Mouse (Mus musculus): ENCODE results near the gene Hcn3. TPM values are rescaled to one million over a fixed set of nuclear protein-coding genes. Genes with fewer than 3 reads are reported as not detected.

Gene Hcn3
- 7.3 and 9.1 TPM in 2 replicates for polyA plus RNA-seq (2016; fragmentation: Nextera tagmentation; extraction: Ambion mirVana)

DNA sequence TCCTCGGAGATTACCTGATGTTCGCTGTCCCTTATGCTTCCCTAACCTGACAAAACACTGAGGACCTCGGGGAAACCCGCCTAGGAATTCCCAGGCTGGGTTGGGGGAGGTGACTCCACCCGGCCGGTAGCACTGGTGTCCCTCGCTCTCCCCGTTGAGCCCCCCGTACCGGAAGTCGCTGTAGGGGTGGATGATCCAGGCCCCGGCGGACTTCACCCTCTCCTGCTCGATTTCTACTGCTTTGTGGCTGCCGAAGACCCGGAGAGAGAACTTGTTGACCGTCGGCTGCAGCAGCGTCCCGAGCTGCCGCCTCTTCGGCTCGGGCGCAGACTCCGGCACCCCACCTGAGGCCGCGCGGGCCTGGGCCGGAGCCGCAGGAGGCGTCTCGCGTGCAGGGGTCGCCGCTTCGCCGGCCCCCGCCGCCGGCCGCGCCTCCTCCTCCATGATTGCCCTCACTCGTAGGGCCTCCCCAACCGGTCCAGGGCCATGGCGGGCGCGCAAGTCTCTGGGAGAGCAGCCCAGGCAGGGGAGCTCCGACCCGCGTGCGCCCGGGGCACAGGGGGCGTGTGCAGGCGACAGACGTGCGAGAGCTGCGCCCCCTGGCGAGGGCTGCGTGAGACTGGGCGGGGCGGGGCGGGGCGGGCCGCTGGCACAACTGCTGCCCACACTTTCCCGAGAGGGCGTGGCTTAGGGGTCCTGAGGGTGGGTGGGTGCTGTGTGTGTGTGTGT lies at the start of gene Hcn3:
TSS of gene Hcn3 (minus strand) at position 581 of the 729 bp plus-strand sequence.
- H3K36me3 ChIP-seq: no peaks in the 10 kb centered on the region
- H3K27me3 ChIP-seq (ENCODE audit: insufficient read depth, poor library complexity, severe bottlenecking): peaks cover 14% of the 10 kb centered on the region
- peak within 1 kb of the TSS; percentile 80 for H3K4me3 ChIP-seq
- peak within 1 kb of the TSS; percentile 84 for H3K27ac ChIP-seq
- peak; percentile 79 for DNase-seq (ENCODE audit: low spot score)
- H3K4me1 ChIP-seq (replicated peaks): peaks cover 35% of the 10 kb centered on the region
- under 1% methylated on average over 66 of the region's 66 CpGs for WGBS
- no peaks in the 10 kb centered on the region for H3K9me3 ChIP-seq

DNA sequence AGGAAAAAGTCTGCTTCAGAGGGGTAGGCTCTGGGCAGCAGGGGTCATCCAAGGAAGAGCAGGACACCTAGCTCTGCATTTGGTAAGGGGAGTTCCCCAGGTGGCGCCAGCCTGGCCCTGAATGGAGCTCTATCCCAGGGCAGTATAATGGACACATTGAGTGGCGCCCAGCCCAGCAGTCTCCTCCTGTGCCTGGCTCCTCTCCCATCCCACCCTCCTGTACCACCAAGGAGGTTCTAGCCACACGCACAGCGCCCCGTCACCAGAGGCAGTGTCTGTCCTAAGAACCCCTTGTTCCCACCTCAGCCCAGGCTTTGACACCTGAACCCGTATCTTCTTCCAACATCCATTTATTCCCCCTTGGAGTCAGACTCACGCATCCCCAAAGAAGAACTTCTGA lies 49.7 kb upstream of the Hcn3 start:
- no peaks in the 10 kb centered on the region for H3K9me3 ChIP-seq
- no peaks in the 10 kb centered on the region for H3K27me3 ChIP-seq (ENCODE audit: insufficient read depth, poor library complexity, severe bottlenecking)
- H3K4me3 ChIP-seq: no peak overlapping the region
- H3K4me1 ChIP-seq (replicated peaks): peaks cover 20% of the 10 kb centered on the region
- 90% methylated on average over 7 of the region's 7 CpGs for WGBS
- H3K27ac ChIP-seq: no peak overlapping the region
- H3K36me3 ChIP-seq: peaks cover 66% of the 10 kb centered on the region
- DNase-seq (ENCODE audit: low spot score): no peak

DNA sequence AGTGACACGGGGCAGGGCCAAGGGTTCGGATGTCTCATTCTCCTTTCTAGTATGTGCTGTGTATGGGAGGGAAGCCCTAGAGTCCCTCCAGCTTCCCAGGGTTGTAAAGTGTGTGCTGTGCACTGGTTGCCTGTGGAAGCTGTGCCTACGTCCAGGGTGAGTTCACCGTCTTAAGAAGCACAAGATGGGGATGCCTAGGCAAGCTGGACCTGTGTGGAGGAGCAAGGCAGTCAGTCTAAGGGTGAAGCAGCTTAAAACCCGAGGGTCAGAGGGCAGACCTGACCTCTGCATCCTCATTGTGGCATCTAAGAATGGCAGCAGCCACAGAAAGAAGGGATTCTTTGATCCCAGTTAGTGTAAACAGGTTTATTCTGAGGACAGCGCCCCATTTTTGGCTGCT lies 48.7 kb upstream of the Hcn3 start:
- Histone ChIP-seq H3K4me1 (replicated peaks) (peaks cover 14% of the 10 kb centered on the region), H3K4me3 (no peak overlapping the region), H3K36me3 (peaks cover 72% of the 10 kb centered on the region), H3K9me3 (no peaks in the 10 kb centered on the region), H3K27ac (no peak overlapping the region), H3K27me3 (ENCODE audit: insufficient read depth, poor library complexity, severe bottlenecking) (no peaks in the 10 kb centered on the region)
- DNase-seq (ENCODE audit: low spot score): no peak
- 91% methylated on average over 6 of the region's 6 CpGs for WGBS

DNA sequence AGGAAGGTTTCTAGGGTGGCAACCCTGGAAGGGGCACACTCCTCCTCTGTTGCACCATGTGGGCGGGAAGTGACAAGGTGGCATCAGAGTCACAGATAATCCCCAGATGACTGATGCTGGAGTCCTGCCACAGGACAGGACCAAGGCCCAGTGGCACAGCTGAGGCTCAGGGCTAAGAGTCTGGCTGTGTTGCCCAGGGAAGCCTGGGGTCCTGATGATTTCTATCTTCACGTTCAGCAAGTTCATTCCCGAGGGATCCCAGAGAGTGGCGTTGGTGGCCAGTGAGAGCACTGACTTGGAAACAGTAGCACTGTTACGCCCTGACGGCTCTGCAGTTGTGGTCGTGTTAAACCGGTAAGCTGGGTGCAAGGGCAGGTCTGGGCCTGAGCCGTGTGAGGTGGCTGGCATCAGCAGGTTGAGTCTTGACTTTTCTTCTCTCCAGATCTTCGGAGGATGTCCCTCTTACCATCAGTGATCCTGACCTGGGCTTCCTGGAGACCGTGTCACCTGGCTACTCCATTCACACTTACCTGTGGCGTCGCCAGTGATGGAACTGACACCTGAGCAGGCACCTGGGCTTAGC lies 48.2 kb upstream of the Hcn3 start:
- Histone ChIP-seq H3K9me3 (no peaks in the 10 kb centered on the region), H3K27ac (no peak overlapping the region), H3K27me3 (ENCODE audit: insufficient read depth, poor library complexity, severe bottlenecking) (no peaks in the 10 kb centered on the region), H3K36me3 (peaks cover 72% of the 10 kb centered on the region), H3K4me1 (replicated peaks) (peaks cover 16% of the 10 kb centered on the region), H3K4me3 (no peak overlapping the region)
- DNase-seq (ENCODE audit: low spot score): no peak
- WGBS: 95% methylated on average over 13 of the region's 13 CpGs

DNA sequence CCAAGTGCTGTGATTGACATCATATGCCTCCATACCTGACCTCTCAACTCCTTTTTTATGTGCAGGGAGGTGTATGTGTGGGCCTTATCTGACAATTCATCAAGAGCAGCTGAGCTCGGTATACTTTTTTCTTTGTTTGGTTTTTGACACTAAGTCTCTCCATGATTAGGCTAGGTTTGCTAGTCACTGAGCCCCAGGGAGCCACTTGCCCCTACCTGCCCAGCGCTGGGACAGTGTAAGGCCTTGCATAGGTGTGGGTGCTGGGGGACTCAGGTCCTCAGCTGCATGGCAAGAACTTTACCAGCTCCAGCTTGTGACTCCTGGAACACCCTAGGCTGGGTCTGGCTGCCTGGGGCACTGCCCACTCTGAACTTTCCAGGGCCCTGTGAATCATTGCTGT lies 46.7 kb upstream of the Hcn3 start:
- WGBS: 89% methylated on average over 2 of the region's 2 CpGs

GRCm38 (mm10) chr3:89206079-89206478 lies 46.1 kb upstream of the Hcn3 start:
- no peak for DNase-seq (ENCODE audit: low spot score)
- peaks cover 9% of the 10 kb centered on the region for H3K4me1 ChIP-seq (replicated peaks)
- no peaks in the 10 kb centered on the region for H3K27me3 ChIP-seq (ENCODE audit: insufficient read depth, poor library complexity, severe bottlenecking)
- H3K36me3 ChIP-seq: peaks cover 70% of the 10 kb centered on the region
- no peak overlapping the region for H3K27ac ChIP-seq
- 94% methylated on average over 7 of the region's 7 CpGs for WGBS
- no peak overlapping the region for H3K4me3 ChIP-seq
- no peaks in the 10 kb centered on the region for H3K9me3 ChIP-seq

More for the DNA sequence above, 46.7 kb upstream of the Hcn3 start:
- peaks cover 72% of the 10 kb centered on the region for H3K36me3 ChIP-seq
- peaks cover 9% of the 10 kb centered on the region for H3K4me1 ChIP-seq (replicated peaks)
- no peak for DNase-seq (ENCODE audit: low spot score)
- no peaks in the 10 kb centered on the region for H3K27me3 ChIP-seq (ENCODE audit: insufficient read depth, poor library complexity, severe bottlenecking)
- H3K4me3 ChIP-seq: no peak overlapping the region
- H3K9me3 ChIP-seq: no peaks in the 10 kb centered on the region
- no peak overlapping the region for H3K27ac ChIP-seq

GRCm38 (mm10) chr3:89203142-89203514 lies 43.1 kb upstream of the Hcn3 start:
- Histone ChIP-seq H3K4me1 (replicated peaks) (peaks cover 9% of the 10 kb centered on the region), H3K4me3 (peak overlapping the region; percentile 67), H3K36me3 (peaks cover 40% of the 10 kb centered on the region), H3K27ac (peak overlapping the region; percentile 80), H3K27me3 (ENCODE audit: insufficient read depth, poor library complexity, severe bottlenecking) (no peaks in the 10 kb centered on the region), H3K9me3 (no peaks in the 10 kb centered on the region)
- 42% methylated on average over 5 of the region's 5 CpGs for WGBS
- no peak for DNase-seq (ENCODE audit: low spot score)

DNA sequence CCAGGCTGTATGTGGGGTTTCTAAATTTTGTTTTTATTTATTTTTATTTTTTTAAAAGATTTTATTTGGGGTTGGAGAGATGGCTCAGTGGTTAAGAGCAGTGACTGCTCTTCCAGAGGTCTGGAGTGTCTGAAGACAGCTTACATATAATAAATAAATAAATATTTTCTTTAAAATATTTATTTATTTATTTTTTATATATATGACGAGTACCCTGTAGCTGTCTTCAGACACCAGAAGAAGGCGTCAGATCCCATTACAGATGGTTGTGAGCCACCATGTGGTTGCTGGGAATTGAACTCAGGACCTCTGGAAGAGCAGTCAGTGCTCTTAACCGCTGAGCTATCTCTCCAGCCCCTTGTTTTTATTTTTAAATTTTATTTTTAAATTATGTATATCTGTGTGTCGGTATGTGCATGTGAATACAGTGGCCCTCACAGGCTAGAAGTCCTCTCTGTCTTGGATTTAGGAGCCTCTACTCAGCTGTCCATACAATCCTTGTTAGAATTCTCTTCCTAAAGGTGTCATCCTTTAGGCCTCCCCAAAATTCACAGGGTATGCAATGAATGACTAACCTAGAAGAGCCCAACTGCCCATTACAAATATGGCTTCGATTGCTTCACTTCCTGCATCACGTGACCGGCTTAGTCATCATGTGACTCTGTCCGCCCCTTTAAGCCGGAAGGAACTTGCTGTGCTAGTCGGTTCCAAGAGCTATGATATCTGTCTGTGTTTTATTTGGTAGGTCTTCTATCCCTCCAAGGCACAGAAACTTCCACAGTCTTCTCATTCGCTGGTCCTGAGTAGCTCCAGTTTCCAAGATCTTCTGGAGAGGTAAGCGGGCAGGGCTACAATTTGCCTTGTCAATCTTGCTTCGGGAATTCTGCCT lies 42.5 kb upstream of the Hcn3 start, which contains the start of gene Gba:
TSS of gene Gba (plus strand) at position 676 of the 889 bp plus-strand sequence.
- Histone ChIP-seq H3K4me1 (replicated peaks) (peaks cover 9% of the 10 kb centered on the region), H3K4me3 (peak within 1 kb of the TSS; percentile 67), H3K27ac (peak within 1 kb of the TSS; percentile 80), H3K9me3 (no peaks in the 10 kb centered on the region), H3K36me3 (peaks cover 34% of the 10 kb centered on the region), H3K27me3 (ENCODE audit: insufficient read depth, poor library complexity, severe bottlenecking) (no peaks in the 10 kb centered on the region)
- DNase-seq (ENCODE audit: low spot score): peak; percentile 88
- 29% methylated on average over 13 of the region's 13 CpGs for WGBS

DNA sequence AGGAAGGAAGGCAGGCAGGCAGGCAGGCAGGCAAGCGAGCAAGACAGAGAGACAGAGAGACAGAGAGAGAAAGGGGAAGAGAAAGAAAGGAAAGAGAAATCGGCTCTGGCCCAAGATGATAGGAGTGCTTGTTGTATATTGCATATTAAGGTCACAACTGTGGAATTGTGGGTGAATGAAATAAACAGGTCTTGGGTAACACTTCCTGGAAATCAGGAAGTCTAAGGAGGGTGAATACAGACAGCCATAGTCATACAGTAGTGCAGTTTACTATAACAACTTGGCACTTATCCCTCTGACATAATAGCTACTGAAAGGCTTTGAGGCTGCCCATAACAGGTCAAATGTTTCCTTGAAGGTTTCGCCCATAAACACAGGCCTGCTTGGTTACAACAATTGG lies 39.8 kb upstream of the Hcn3 start:
- Histone ChIP-seq H3K27me3 (ENCODE audit: insufficient read depth, poor library complexity, severe bottlenecking) (no peaks in the 10 kb centered on the region), H3K4me3 (no peak overlapping the region), H3K27ac (no peak overlapping the region), H3K9me3 (no peaks in the 10 kb centered on the region), H3K4me1 (replicated peaks) (peaks cover 28% of the 10 kb centered on the region), H3K36me3 (peaks cover 7% of the 10 kb centered on the region)
- WGBS: 85% methylated on average over 3 of the region's 3 CpGs
- DNase-seq (ENCODE audit: low spot score): no peak

DNA sequence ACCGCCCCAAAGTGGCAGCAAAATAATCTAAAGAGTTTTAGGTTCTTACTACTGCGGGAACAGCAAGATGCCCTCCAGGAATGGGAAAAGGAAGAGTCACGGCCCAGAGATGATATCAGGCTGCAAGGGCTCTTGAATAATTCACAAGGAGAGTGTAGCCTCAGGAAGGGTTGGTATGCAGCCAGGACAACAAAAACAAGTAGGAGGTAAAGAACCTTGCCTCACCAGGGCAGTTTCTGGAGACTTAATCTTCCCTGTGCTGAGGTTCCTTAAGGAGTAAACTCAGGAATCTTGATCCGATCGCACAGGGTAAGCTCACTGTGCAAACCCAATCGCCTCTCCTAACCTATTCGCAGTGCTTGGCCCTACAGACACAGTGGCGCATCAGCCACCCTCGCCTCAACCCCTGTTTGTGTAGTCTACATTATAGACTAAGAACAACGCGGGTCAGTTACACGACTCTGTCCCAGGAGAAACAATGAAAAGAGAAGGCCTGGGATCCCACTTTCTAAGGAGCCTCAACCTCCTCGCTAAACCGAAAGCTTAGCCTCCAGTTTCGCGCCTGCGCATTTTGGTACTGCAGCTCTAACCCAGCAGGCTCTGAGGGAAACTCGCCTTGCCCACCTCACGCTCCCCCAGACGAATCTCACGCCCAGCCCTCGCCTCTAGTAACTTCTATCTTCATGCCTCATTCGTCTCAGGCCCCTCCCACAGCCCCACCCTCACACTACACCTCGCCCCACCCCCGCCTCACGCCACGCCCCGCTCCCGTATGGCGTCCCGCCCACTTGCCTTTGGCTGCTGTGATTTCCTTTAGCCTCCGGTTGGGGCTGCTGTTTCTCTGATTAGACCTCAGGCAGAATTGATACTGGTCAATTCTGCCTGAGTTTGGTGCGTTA lies 36.2 kb upstream of the Hcn3 start:
- Histone ChIP-seq H3K4me3 (peak overlapping the region; percentile 52), H3K27me3 (ENCODE audit: insufficient read depth, poor library complexity, severe bottlenecking) (no peaks in the 10 kb centered on the region), H3K9me3 (no peaks in the 10 kb centered on the region), H3K4me1 (replicated peaks) (peaks cover 19% of the 10 kb centered on the region), H3K27ac (peak overlapping the region; percentile 91), H3K36me3 (no peaks in the 10 kb centered on the region)
- 9% methylated on average over 33 of the region's 33 CpGs for WGBS
- peak; percentile 96 for DNase-seq (ENCODE audit: low spot score)

DNA sequence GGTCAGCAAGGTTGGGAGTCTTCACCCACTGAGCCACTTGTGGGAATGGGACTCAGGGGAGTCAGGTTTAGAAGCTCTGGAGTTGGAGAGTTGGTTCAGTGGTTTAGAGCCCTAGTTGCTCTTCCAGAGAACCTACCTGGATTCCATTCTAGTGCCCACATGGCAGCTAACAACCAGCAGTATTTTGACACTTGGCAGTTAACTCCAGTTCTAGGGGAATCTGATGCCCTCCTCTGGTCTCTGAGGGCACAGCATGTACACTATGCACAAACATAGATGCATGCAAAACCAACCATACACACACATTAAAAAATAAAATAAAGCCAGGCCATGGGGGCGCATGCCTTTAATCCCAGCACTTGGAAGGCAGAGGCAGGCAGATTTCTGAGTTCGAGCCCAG lies 33.9 kb upstream of the Hcn3 start:
- H3K4me1 ChIP-seq (replicated peaks): peaks cover 19% of the 10 kb centered on the region
- no peak overlapping the region for H3K4me3 ChIP-seq
- H3K27me3 ChIP-seq (ENCODE audit: insufficient read depth, poor library complexity, severe bottlenecking): no peaks in the 10 kb centered on the region
- H3K36me3 ChIP-seq: 0 out of 2 replicates have a peak, but pooled peaks cover 1% of the 10 kb centered on the region
- WGBS: 89% methylated on average over 2 of the region's 2 CpGs
- DNase-seq (ENCODE audit: low spot score): no peak
- no peak overlapping the region for H3K27ac ChIP-seq
- H3K9me3 ChIP-seq: no peaks in the 10 kb centered on the region

GRCm38 (mm10) chr3:89193351-89193750 lies 33.4 kb upstream of the Hcn3 start:
- H3K27ac ChIP-seq: no peak overlapping the region
- H3K4me1 ChIP-seq (replicated peaks): peaks cover 23% of the 10 kb centered on the region
- H3K36me3 ChIP-seq: peaks cover 6% of the 10 kb centered on the region
- no peaks in the 10 kb centered on the region for H3K9me3 ChIP-seq
- H3K4me3 ChIP-seq: no peak overlapping the region
- DNase-seq (ENCODE audit: low spot score): no peak
- 62% methylated on average over 1 of the region's 1 CpGs for WGBS
- H3K27me3 ChIP-seq (ENCODE audit: insufficient read depth, poor library complexity, severe bottlenecking): no peaks in the 10 kb centered on the region

Data from hindbrain, embryonic 10.5 days (tissue).